Mouse (Mus musculus) embryonic stem cell, embryonic (primary cell): ENCODE measurements around the gene Gm10197.

Experiments used
- CTCF ChIA-PET, 4 experiments: fragments of 300-600 bp in 2 of 4; fragments of 350-600 bp in 2 of 4; sonication (Branson Sonifier 250); formaldehyde crosslinking; loops; one replicate each; lab custom pipeline; 2022; ENCODE audit warnings: inconsistent platforms in 2 of 4; lab: Charles Lee
- POLR2A ChIA-PET, 4 experiments: fragments of 300-600 bp in 2 of 4; fragments of 350-600 bp in 2 of 4; sonication (Branson Sonifier 250); formaldehyde crosslinking; loops; one replicate each; lab custom pipeline; 2022; ENCODE audit warnings: antibody characterized with exemption in 4 of 4, inconsistent platforms in 1 of 4; lab: Charles Lee

Gm10197 gene

DNA sequence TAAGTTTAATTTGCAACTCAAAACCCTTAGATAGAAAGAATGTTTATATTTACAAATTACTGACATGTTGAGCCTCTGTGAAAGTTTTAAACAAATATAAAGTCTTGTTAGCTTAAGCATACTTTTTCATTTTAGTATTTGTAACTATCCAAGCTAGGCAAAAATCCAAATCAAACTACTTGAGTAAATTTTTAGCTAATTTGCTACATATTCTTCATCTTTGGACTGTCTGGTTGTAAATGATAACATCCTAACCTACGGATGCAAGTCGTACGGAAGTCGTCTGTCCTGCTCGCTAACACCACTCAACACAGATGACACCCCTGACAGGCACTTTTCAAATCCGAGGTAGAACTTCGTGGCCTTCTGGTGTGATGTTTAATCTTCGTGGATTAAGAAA, 6.1 kb upstream of the Gm10197 start:
- POLR2A ChIA-PET, result interaction anchor here in 3 of 4 experiments (0.6 to 14.4 kb wide), 18 partner anchors 4 to 236 kb away, joined by 3 to 211 read pairs (median 3); partner anchors contain the start of genes Dusp5 (in 1 of the 3), Gm10197 (in 1 of the 3) and Smndc1 (in 1 of the 3)

DNA sequence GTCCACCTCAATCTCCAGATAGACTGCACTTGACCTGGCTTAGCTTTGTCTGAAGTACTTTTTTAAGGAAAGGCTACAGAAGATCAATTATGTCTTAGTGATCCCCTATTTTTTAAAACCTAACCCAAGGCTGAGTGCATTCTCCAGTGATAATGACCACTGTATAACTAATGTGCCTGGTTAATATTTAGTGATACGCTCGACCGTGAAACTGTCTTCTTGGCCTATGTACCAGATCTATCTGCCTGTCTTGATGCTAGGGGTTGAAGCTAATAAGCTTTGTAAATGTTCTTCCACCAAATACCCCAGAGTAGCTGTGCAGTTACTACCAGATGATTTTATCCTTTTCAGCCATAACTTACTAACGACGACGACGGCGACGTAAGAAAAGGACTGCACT, 4.2 kb upstream of the Gm10197 start:
- POLR2A ChIA-PET, result interaction anchor here in 2 of 4 experiments (0.6 to 10.9 kb wide), 8 partner anchors 8 to 256 kb away, joined by 3 to 211 read pairs (median 5); partner anchors contain the start of gene Smndc1 (in 1 of the 2)
- CTCF ChIA-PET, result no interaction called here

More for the DNA sequence above, 6.1 kb upstream of the Gm10197 start:
- CTCF ChIA-PET, result interaction anchor here in 1 of 4 experiments (0.6 kb wide), 1 partner anchor 297 kb away, joined by 5 read pairs; no protein-coding TSS in a partner anchor

DNA sequence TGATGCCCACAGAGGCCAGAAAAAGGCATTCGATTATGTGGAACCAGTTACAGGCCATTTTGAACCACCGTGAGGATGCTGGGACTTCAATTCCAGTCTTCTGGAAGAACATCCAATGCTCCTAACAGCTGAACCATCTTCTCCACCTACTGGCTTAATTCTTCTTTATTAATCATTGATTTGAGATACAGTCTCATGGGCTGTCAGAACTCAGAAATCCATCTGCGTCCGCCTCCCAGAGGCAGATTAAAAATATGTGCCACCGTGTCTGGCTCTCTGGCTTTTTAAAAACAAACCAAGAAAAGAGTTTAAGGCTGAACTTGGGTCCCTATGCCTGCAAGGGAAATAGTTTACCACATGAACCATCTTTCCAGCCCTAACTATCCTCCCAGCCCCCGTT, 3.7 kb upstream of the Gm10197 start:
- CTCF ChIA-PET, result no interaction called here

DNA sequence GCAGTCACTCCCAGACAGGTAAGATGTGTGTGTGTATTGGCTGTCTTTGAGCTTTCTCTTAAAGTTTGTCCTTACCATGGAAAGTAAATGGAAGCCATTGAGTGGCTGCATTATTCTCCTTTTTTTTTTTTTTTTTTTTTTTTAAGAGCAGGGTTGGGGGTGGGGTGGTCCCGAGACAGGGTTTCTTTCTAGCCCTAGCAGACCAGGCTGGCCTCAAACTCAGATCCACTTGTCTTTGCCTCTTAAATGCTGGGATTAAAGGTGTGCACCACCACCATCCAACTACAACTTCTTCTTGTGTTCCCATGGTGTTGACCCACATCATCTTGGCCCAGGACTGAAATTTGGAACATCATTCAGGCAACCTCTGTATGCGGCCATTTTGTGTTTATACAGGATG, 2.0 kb upstream of the Gm10197 start:
- POLR2A ChIA-PET, result interaction anchor here in 3 of 4 experiments (0.6 to 10.9 kb wide), 8 partner anchors 10 to 783 kb away, joined by 3 to 211 read pairs (median 5); partner anchors contain the start of gene Smndc1 (in 1 of the 3)
- CTCF ChIA-PET, result interaction anchor here in 3 of 4 experiments (0.6 to 1.2 kb wide), 4 partner anchors 10 to 344 kb away, joined by 5 to 11 read pairs (median 6); no protein-coding TSS in a partner anchor

More for the DNA sequence above, 3.7 kb upstream of the Gm10197 start:
- POLR2A ChIA-PET, result interaction anchor here in 2 of 4 experiments (0.6 to 10.9 kb wide), 4 partner anchors 8 to 257 kb away, joined by 4 to 211 read pairs (median 5); partner anchors contain the start of gene Smndc1 (in 1 of the 2)

DNA sequence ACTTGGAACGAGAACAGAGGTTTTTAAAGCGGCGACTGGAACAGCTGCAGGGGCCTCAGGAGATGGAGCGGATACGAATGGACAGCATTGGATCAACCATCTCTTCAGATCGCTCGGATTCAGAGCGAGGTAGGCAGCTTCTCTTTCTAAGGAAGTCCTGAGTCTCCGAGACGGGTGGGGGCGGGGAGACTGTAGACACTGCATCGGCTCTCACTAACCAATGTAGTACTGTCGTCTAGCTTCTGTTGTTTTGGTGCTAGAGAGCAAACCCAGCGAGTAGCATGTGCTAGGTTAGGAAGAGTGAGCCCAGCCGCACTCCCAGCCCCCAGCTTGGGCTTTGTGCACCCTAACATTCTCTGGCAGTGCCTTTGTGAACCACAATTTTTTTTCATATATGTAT, 1.3 kb downstream of the Gm10197 start:
- POLR2A ChIA-PET, result interaction anchor here in 2 of 4 experiments (0.6 to 10.9 kb wide), 14 partner anchors 9 to 533 kb away, joined by 3 to 211 read pairs (median 4); partner anchors contain the start of genes Smc3 (in 1 of the 2) and Smndc1 (in 1 of the 2)
- CTCF ChIA-PET, result interaction anchor here (0.6 to 3.1 kb wide), 13 partner anchors 10 to 362 kb away, joined by 3 to 32 read pairs (median 5); no protein-coding TSS in a partner anchor

DNA sequence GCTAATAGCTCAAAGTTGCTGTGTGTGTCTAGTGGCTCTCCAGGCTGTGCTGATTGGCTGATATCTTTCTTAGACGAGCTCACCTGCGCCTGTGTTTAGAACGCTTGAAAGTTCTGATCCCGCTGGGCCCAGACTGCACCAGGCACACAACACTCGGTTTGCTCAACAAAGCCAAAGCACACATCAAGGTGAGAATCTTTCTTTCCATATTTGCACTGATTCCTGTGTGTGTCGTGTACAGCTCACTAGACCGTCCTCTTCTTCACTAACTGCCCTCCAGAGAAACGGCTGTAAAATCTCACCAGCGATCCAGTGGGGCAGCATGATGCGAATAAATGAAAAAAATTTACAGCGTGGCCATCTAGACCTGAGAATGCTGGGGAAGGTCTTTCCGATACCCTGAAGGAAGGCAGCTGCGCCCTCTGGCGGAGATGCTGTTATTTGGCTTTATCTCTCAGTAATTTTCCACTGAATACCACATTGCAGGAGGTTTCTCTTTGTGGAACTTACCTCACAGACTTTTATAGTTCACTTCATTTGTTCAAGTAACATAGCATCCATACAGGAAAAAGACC, 2.0 kb downstream of the Gm10197 start:
- POLR2A ChIA-PET, result interaction anchor here (0.6 to 10.9 kb wide), 31 partner anchors 8 to 765 kb away, joined by 3 to 211 read pairs (median 4); partner anchors contain the start of genes Smc3 (in 1 of the 4) and Smndc1 (in 1 of the 4)
- CTCF ChIA-PET, result interaction anchor here (0.6 to 3.1 kb wide), 30 partner anchors 9 to 366 kb away, joined by 3 to 32 read pairs (median 3); partner anchors contain the start of gene Mxi1 (in 1 of the 4)

DNA sequence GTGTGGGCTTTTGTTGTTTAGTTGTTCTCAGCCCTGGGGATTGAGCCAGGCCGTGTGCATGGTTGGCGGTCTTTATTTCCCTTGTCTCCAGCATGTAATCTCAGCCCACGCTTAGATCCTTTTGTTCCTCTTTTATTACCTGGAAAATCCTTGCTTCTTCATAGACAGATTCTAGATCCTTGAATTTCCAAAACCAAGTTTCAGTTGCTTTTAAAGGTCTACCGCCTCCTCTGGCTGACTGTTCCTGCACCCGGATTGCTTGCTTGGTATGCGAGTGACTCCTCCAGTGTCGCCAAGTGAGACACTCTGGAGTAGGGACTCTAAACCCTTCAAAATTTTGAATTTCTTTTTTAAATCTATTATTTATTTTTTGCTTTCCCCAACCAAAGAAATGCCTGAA, 4.7 kb downstream of the Gm10197 start:
- ChIA-PET POLR2A (interaction anchor here in 1 of 4 experiments (1.3 to 2.2 kb wide), 2 partner anchors 10 to 119 kb away, joined by 3 to 12 read pairs; no protein-coding TSS in a partner anchor), CTCF (no interaction called here)

DNA sequence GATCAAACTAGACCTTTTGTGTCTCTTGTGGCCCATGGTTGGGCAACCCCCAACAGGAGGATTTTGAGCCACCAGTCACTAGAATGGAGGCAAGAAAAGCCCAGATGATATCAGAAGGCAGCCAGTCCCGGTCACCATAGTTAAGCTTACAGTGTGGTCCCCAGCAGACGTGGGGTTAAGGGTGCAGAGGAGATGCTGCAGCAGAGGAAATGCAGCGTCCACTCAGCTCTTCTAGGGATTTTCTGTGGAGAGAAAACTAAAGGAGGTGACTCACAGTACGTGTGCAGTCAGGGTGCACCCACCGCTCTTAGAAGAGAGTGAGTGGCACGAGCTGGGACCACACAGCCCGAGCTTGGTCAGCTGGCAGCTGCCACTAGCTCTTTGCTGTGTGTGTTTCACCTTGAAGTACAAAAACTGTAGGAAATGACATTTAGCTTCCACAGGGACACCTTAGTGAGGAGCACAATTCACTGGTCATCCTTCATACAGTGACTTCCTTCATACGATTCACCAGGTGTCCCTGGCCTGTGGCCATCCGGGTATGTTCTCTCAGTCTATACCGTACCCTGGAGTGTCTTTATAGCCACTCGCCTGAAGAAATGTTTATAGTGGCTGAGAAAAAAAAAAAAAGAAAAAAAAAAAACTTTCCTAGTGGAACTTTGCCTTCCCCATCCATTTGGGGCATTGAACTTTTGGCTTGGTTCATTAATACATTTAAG, 5.3 kb downstream of the Gm10197 start:
- ChIA-PET CTCF (interaction anchor here in 2 of 4 experiments (1.3 to 1.4 kb wide), 2 partner anchors 119 kb away, joined by 3 to 4 read pairs; no protein-coding TSS in a partner anchor), POLR2A (interaction anchor here in 1 of 4 experiments (0.6 to 2.2 kb wide), 5 partner anchors 11 to 233 kb away, joined by 3 to 16 read pairs (median 6); no protein-coding TSS in a partner anchor)

DNA sequence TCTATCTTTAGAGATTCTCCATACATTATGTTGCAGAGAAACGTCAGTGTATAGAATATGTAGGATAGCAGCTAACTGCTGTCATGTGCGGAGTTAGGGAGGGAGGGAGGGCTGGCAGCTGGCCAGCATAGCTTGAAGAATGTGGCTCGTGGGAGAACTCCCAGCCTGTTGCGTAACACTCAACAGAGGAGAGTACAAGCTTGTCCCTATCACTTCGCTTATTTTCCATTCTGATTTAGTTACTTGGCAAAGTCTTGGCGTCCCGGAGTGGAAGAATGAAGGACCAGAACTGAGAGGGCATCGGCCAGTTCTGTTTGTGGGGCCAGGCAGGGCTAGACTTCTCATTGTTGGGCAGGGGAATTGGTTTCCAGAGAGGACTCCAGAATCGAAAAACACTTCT, 6.6 kb downstream of the Gm10197 start:
- POLR2A ChIA-PET, result interaction anchor here in 2 of 4 experiments (1.0 to 2.2 kb wide), 7 partner anchors 12 to 235 kb away, joined by 3 to 12 read pairs (median 5); no protein-coding TSS in a partner anchor
- CTCF ChIA-PET, result interaction anchor here in 3 of 4 experiments (0.6 to 1.4 kb wide), 5 partner anchors 64 to 384 kb away, joined by 3 to 5 read pairs (median 3); no protein-coding TSS in a partner anchor

DNA sequence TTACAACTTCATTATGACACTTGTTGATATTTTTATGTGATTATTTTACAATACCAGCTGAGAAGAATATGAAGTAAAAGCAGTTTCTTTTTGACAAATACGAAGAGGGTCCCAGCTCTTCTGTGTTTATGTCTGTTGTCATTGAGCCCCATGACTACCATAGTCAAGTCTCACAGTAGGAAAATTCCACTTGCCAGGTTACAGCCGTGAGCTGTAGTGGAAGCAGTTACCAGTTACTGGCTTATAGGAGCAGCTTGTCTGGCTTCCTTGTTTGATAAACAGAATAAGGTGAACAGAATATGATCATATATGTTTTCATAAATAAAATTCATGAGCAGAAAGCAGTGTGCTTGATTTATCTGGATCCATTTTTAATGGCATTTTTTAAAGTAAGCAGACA, 7.0 kb downstream of the Gm10197 start:
- ChIA-PET CTCF (interaction anchor here in 3 of 4 experiments (0.6 to 1.2 kb wide), 4 partner anchors 64 to 385 kb away, joined by 3 to 5 read pairs (median 3); no protein-coding TSS in a partner anchor), POLR2A (interaction anchor here in 2 of 4 experiments (1.0 to 2.2 kb wide), 7 partner anchors 11 to 235 kb away, joined by 3 to 12 read pairs (median 5); no protein-coding TSS in a partner anchor)

DNA sequence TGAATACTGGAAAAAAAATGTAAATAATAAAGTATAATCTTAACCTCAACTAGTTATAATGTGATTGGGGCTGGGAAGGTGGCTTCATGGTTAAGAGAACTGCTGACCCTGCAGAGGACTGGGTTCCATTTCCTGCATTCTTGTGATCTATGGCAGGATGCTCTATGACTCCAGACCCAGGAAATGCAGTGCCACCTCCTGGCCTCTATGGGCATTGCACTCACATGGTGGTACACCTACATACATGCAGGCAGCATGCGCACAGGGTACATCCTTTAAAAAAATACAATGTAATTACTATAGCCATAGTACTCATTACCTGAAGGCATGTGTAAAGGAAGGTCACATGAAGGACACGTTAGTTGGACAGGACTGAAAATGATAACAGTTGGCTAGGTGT, 8.6 kb downstream of the Gm10197 start:
- POLR2A ChIA-PET, result interaction anchor here in 1 of 4 experiments (0.9 to 2.1 kb wide), 3 partner anchors 10 to 19 kb away, joined by 3 to 5 read pairs (median 4); no protein-coding TSS in a partner anchor
- CTCF ChIA-PET, result interaction anchor here in 1 of 4 experiments (1.1 kb wide), 1 partner anchor 115 kb away, joined by 3 read pairs; no protein-coding TSS in a partner anchor

DNA sequence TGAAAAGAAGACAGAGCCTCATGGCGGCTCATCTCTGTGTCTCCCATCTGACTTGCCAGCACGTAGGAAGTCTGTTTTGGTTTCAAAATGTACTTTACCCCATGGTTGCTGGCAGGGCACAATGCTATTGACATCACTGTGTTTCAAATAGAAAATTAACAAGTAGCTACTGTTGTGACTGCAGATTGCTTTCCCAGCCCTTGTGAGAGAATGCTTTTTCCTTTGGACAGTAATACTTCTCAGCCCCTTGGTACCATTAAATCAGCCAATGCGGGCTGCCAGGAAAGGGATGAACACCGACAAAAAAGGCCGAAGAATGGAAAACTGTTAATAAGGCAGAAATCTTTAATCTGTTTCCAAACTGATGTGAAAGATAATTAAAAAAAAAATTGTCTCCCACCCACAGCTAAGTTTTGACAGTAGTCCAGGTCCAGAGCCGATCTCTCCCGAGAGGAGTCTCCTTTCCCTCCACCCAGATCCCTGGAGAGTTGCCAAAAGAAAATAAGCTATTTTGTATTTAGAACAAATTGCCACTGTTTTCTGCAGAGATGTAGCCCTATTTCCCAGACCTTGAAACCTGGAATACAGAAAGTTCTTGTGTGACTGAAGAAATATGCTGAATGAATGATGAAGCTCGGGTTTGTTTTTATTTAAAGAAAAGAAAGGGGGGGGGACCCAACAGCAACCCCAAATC, 11.2 kb downstream of the Gm10197 start:
- POLR2A ChIA-PET, result interaction anchor here in 3 of 4 experiments (0.6 to 3.0 kb wide), 15 partner anchors 8 to 336 kb away, joined by 3 to 15 read pairs (median 5); partner anchors contain the start of gene Smc3 (in 1 of the 3)

DNA sequence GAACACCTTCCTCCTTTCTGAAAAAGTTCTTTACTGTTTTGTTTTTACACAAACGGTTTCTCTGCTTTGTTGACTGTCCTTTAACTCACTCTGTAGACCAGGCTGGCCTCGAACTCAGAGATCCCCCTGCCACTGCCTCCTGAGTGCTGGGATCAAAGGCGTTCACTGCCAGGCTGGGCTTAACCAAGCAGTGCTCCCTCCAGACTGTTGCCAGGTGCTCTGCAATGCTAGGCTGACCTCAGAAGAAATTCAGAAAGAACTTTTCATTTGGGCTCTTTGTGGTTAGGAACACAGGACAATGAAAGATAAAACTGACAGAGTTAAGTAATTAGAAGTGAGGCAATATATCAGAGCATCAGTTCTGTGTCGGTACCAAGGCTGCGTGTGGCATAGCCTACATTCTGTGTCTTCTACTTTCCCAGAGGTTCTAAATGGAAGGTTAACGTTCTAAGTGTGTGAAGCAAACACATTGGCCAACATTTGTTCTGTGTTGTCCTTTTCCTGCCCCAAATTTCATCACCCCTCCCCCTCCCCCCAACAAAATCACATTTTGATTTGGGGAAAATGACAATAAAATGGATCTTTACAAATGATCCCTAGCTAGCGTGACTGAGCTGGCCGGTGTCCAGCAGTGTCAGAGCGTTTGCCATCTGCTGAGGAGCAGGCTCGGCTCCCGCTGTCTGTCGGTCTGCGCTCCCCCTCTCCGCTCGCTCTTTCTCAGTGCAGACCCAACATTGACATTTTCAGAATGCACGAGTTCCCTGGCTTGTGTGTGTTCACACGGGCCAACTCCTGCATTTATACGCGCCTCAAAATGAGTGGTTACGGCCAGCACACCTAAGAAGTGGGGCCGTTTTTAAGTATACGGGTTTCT, 12.2 kb downstream of the Gm10197 start:
- ChIA-PET CTCF (interaction anchor here in 3 of 4 experiments (0.7 to 1.7 kb wide), 4 partner anchors 10 to 351 kb away, joined by 3 to 5 read pairs (median 3); partner anchors contain the start of gene Mxi1 (in 1 of the 3)), POLR2A (interaction anchor here in 3 of 4 experiments (0.7 to 3.0 kb wide), 10 partner anchors 7 to 45 kb away, joined by 3 to 15 read pairs (median 5); no protein-coding TSS in a partner anchor)

More for the DNA sequence above, 11.2 kb downstream of the Gm10197 start:
- CTCF ChIA-PET, result interaction anchor here (0.6 to 1.7 kb wide), 5 partner anchors 9 to 459 kb away, joined by 3 to 5 read pairs (median 3); no protein-coding TSS in a partner anchor

DNA sequence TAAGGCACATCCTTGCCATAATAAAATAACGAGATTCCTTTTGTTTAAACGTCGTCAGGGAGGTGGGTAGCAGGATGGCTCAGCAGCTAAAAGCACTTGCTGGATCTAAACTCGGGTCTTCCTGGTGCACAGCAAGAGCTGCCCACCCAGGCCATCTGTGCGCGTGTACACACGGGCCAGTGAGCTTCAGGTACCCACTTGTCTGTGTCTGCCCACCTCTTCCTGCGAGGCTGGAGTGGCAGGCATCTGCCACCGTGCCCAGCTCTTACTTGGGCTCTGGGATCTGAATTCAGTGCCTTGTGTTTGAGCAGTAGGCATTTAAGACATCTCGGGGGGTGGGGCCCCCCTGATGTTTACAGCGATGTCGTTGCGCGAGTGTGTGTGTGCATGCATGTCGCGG, 16.5 kb downstream of the Gm10197 start:
- ChIA-PET CTCF (no interaction called here), POLR2A (no interaction called here)

DNA sequence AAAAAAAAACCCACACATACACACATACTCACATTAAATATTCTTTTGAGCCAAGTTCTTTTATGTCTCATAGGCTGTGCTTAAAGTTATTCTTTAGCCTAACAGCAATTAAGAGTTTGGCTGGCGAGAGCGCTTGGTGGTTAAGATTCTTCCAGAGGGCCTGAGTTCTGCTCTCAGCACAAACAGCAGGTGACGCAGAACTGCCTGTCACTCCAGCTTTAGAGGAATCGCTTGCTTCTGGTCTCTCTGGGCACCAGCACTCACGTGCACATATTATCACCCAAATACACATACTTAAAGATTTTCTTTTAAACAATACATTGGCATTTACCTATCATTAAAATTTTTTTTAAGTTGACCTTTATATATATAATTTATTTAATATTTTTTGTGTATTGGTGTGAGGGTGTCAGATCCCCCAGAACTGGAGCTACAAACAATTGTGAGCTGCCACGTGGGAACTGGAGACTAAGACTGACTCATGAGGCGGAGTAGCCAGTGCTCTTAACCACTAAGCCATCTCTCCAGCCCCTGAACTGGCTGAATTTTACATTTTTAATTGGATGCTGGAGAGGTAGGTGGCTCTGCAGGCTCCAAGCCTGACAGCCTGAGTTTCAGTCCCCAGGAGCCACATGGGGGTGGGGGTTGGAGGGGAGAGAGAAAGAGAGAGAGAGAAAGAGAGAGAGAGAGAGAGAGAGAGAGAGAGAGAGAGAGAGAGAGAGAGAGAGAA, 17.1 kb downstream of the Gm10197 start:
- ChIA-PET POLR2A (interaction anchor here in 2 of 4 experiments (0.9 to 2.1 kb wide), 5 partner anchors 10 to 71 kb away, joined by 3 to 5 read pairs (median 4); no protein-coding TSS in a partner anchor), CTCF (interaction anchor here in 3 of 4 experiments (0.6 to 1.6 kb wide), 3 partner anchors 15 to 118 kb away, joined by 3 to 6 read pairs (median 3); no protein-coding TSS in a partner anchor)
